Mouse (Mus musculus) heart, adult 2 months (tissue): Measurements from ENCODE around the gene Slc30a9.

Experiments used
- CTCF ChIP-seq: fragments of 200-600 bp; IDR thresholded peaks from 2 replicates; pipeline ENCODE4 v1.8.1; 2022; ENCODE audit warnings: antibody characterized with exemption, mild to moderate bottlenecking, moderate library complexity
- EP300 ChIP-seq: fragments of 200-500 bp; IDR thresholded peaks from 2 replicates; pipeline ENCODE4 v1.6.1; 2011; ENCODE audit warnings: low read depth, low read length, control low read depth; ENCODE audit not compliant: insufficient read depth
- POLR2A ChIP-seq: fragments of 200-500 bp; IDR thresholded peaks from 2 replicates; pipeline ENCODE4 v1.6.1; 2011; ENCODE audit warnings: mild to moderate bottlenecking, low read depth, low read length, control low read depth; ENCODE audit not compliant: insufficient read depth

DNA sequence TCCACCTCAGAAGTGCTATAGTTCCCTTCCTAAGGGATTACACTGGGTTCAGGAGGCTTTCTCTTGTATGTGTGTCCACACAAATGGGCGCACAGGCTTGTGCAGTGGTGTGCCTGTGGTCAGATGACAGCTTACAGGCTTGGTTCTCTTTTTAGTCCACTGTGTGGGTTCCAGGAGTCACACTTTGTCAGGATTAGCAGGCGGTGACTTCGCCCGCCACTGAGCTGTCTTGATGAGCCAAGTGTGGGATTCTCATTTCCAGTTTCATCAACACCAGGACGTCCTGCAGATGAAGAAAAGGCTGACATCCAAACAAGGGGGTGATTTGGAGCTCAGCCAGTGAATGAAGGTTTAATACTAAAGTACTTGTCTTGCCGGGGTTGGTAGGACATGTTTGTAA, 11.1 kb upstream of the Slc30a9 start:
- TF ChIP-seq CTCF: no peak
- TF ChIP-seq EP300: no peak
- TF ChIP-seq POLR2A: no peak
